25 mouse cellular contexts compared by ENCODE assay signal in the genomic region with DNA sequence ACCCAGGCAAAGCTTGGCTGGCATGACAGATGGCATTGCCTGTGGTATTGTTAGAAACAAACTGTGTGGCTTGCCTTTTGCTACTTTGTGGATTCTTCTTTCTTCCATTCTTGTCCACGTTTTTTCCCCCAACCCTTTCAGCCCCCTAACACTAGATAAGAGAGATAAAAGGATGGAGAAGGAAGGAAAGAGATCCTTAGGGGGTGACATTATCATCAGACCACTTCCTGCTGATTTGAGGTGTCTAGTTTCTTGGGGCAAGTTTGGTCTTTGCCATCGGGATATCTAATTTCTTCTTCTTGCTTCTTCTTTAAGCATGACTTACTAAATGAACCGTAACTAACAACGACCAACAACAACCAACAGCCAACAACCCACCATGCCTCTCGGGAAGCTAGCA. TPM values are rescaled to one million over a fixed set of nuclear protein-coding genes. Genes with fewer than 3 reads are reported as not detected.
DNase-seq lines count a peak whose midpoint lies in the region; ATAC-seq and TF ChIP-seq lines count a peak whose summit lies in the region.
"Had no signal": no experiment of that assay in that cellular context is flagged by ENCODE, and none has a peak within 500 bp of the region (broad histone marks: within the 10 kb centered on the region; RNA-seq: fewer than 3 reads in every experiment).

No protein-coding gene starts in this region.

- H3K27me3 ChIP-seq in forebrain, embryonic 11.5 days (ENCODE audit: control insufficient read depth, insufficient read depth, low read length) = no peaks in the 10 kb centered on the region
- no peaks in the 10 kb centered on the region for H3K27me3 ChIP-seq in forebrain, embryonic 12.5 days
- no peaks in the 10 kb centered on the region for H3K27me3 ChIP-seq in heart, adult 2 months (ENCODE audit: control insufficient read depth, insufficient read depth, low read length)
- no peaks in the 10 kb centered on the region for H3K27me3 ChIP-seq in midbrain, embryonic 15.5 days (replicated peaks)
- no peaks in the 10 kb centered on the region for H3K27me3 ChIP-seq in midbrain, postnatal 0 days (ENCODE audit: insufficient read depth, low read length)
- H3K27me3 ChIP-seq: CH12.LX; embryonic facial prominence, embryonic 13.5 days; embryonic facial prominence, embryonic 15.5 days; forebrain, embryonic 15.5 days had no signal

- H3K9me3 ChIP-seq in forebrain, embryonic 11.5 days (ENCODE audit: control insufficient read depth, low read length) = no peaks in the 10 kb centered on the region
- no peaks in the 10 kb centered on the region for H3K9me3 ChIP-seq in forebrain, embryonic 12.5 days
- no peaks in the 10 kb centered on the region for H3K9me3 ChIP-seq in midbrain, embryonic 15.5 days
- H3K9me3 ChIP-seq in midbrain, postnatal 0 days (ENCODE audit: low read length) = no peaks in the 10 kb centered on the region
- H3K9me3 ChIP-seq: embryonic facial prominence, embryonic 13.5 days; embryonic facial prominence, embryonic 15.5 days; forebrain, embryonic 10.5 days; forebrain, embryonic 15.5 days had no signal

- DNase-seq in forebrain, embryonic 11.5 days (ENCODE audit: low spot score) = peak; percentile 6
- DNase-seq in heart, adult 11 months = peak; percentile 18
- DNase-seq in heart, adult 2 months = no peak
- DNase-seq in midbrain, postnatal 0 days (ENCODE audit: low spot score) = no peak
- DNase-seq: adrenal gland, adult 2 months; adrenal gland, postnatal 10 days; adrenal gland, postnatal 25 days; B cell, adult 2 months; cerebellum, adult 11 months; cerebellum, adult 18-20 months; cerebellum, adult 8-10 months; cerebellum, adult 9-11 months; cerebellum, postnatal 14 days; cerebellum, postnatal 36 days; embryo, embryonic 11 days had no signal

- WGBS in forebrain, embryonic 11.5 days = 64% methylated on average over 5 of the region's 5 CpGs
- WGBS in forebrain, embryonic 12.5 days = 64% methylated on average over 5 of the region's 5 CpGs
- WGBS in heart, adult 2 months = 60% methylated on average over 5 of the region's 5 CpGs
- WGBS in midbrain, embryonic 15.5 days = 68% methylated on average over 5 of the region's 5 CpGs
- 65% methylated on average over 5 of the region's 5 CpGs for WGBS in midbrain, postnatal 0 days

- intact Hi-C loops in heart, adult 2 months (cut with DNase I) = loop anchor here (5.0 kb wide), 1 partner anchor 36 kb away; no protein-coding TSS in a partner anchor

- no peak overlapping the region for H3K4me3 ChIP-seq in forebrain, embryonic 11.5 days (ENCODE audit: low read depth, low read length)
- no peak overlapping the region for H3K4me3 ChIP-seq in forebrain, embryonic 12.5 days (replicated peaks)
- H3K4me3 ChIP-seq in heart, adult 2 months = no peak overlapping the region
- no peak overlapping the region for H3K4me3 ChIP-seq in midbrain, embryonic 15.5 days
- no peak overlapping the region for H3K4me3 ChIP-seq in midbrain, postnatal 0 days (ENCODE audit: low read depth, low read length)
- H3K4me3 ChIP-seq: embryonic facial prominence, embryonic 13.5 days; embryonic facial prominence, embryonic 15.5 days; erythroblast, embryonic 14.5 days; forebrain, embryonic 10.5 days; forebrain, embryonic 15.5 days had no signal

- H3K79me2 ChIP-seq in heart, adult 2 months (replicated peaks; ENCODE audit: control insufficient read depth, insufficient read depth, low read length) = no peaks in the 10 kb centered on the region

- H3K4me1 ChIP-seq in forebrain, embryonic 11.5 days (replicated peaks; ENCODE audit: control insufficient read depth, insufficient read depth, low read length) = peaks cover 8% of the 10 kb centered on the region; the same call in 1 of the 2 replicates
- H3K4me1 ChIP-seq in forebrain, embryonic 12.5 days = peaks cover 55% of the 10 kb centered on the region
- no peaks in the 10 kb centered on the region; the same call in 1 of the 2 replicates for H3K4me1 ChIP-seq in heart, adult 2 months (ENCODE audit: control insufficient read depth, insufficient read depth, low read length)
- peaks cover 37% of the 10 kb centered on the region for H3K4me1 ChIP-seq in midbrain, embryonic 15.5 days
- no peaks in the 10 kb centered on the region for H3K4me1 ChIP-seq in midbrain, postnatal 0 days (ENCODE audit: insufficient read depth, low read length)

- H3K36me3 ChIP-seq in forebrain, embryonic 11.5 days (ENCODE audit: control insufficient read depth, insufficient read depth, low read length) = no peaks in the 10 kb centered on the region; the same call in 1 of the 2 replicates
- no peaks in the 10 kb centered on the region for H3K36me3 ChIP-seq in forebrain, embryonic 12.5 days (replicated peaks)
- no peaks in the 10 kb centered on the region for H3K36me3 ChIP-seq in heart, adult 2 months (ENCODE audit: control insufficient read depth, insufficient read depth, low read length)
- no peaks in the 10 kb centered on the region for H3K36me3 ChIP-seq in midbrain, embryonic 15.5 days (replicated peaks)
- no peaks in the 10 kb centered on the region for H3K36me3 ChIP-seq in midbrain, postnatal 0 days (ENCODE audit: insufficient read depth, low read length)
- H3K36me3 ChIP-seq: embryonic facial prominence, embryonic 13.5 days; embryonic facial prominence, embryonic 15.5 days; forebrain, embryonic 10.5 days; forebrain, embryonic 15.5 days; G1E had no signal

- H3K27ac ChIP-seq in forebrain, embryonic 11.5 days (ENCODE audit: low read depth, low read length) = no peak overlapping the region
- H3K27ac ChIP-seq in forebrain, embryonic 12.5 days = no peak overlapping the region
- H3K27ac ChIP-seq in heart, adult 2 months = no peak overlapping the region
- H3K27ac ChIP-seq in midbrain, embryonic 15.5 days = 0 out of 2 replicates have a peak overlapping the region, but pooled peaks have one; percentile 9
- H3K27ac ChIP-seq in midbrain, postnatal 0 days (ENCODE audit: low read depth, low read length) = no peak overlapping the region
- H3K27ac ChIP-seq: embryonic facial prominence, embryonic 13.5 days; embryonic facial prominence, embryonic 15.5 days; forebrain, embryonic 10.5 days; forebrain, embryonic 15.5 days had no signal

- no peak overlapping the region for H3K4me2 ChIP-seq in forebrain, embryonic 11.5 days (ENCODE audit: low read depth, low read length, severe bottlenecking)
- H3K4me2 ChIP-seq in forebrain, embryonic 12.5 days = no peak overlapping the region
- H3K4me2 ChIP-seq in midbrain, embryonic 15.5 days = no peak overlapping the region
- H3K4me2 ChIP-seq in midbrain, postnatal 0 days (ENCODE audit: low read depth, low read length, poor library complexity, severe bottlenecking) = no peak overlapping the region
- H3K4me2 ChIP-seq: embryonic facial prominence, embryonic 13.5 days; embryonic facial prominence, embryonic 15.5 days; forebrain, embryonic 15.5 days had no signal

- H3K9ac ChIP-seq in forebrain, embryonic 11.5 days (ENCODE audit: low read length) = no peak overlapping the region
- no peak overlapping the region for H3K9ac ChIP-seq in forebrain, embryonic 12.5 days
- no peak overlapping the region for H3K9ac ChIP-seq in heart, adult 2 months (ENCODE audit: low read depth, low read length)
- H3K9ac ChIP-seq in midbrain, embryonic 15.5 days = no peak overlapping the region
- H3K9ac ChIP-seq in midbrain, postnatal 0 days (replicated peaks; ENCODE audit: low read length, poor library complexity, severe bottlenecking) = no peak overlapping the region
- H3K9ac ChIP-seq: embryonic facial prominence, embryonic 13.5 days; embryonic facial prominence, embryonic 15.5 days; forebrain, embryonic 15.5 days had no signal

- TF ChIP-seq CTCF in heart, adult 2 months (IDR thresholded peaks at IDR 0.05) = no peak
- no peak for TF ChIP-seq CTCF in midbrain, postnatal 0 days (IDR thresholded peaks at IDR 0.05)

- TF ChIP-seq EP300 in heart, adult 2 months (IDR thresholded peaks at IDR 0.05; ENCODE audit: insufficient read depth, low read depth, low read length) = no peak

- no peak for ATAC-seq in forebrain, embryonic 11.5 days (replicated peaks; ENCODE audit: low FRiP score)
- ATAC-seq in forebrain, embryonic 12.5 days (ENCODE audit: low FRiP score) = no peak
- ATAC-seq in midbrain, embryonic 15.5 days (replicated peaks) = no peak
- ATAC-seq in midbrain, postnatal 0 days (ENCODE audit: low FRiP score) = no peak
- ATAC-seq: CD4-positive, CD25-positive, alpha-beta regulatory T cell, adult 4 months; forebrain, embryonic 15.5 days had no signal

- no peak for TF ChIP-seq POLR2A in heart, adult 2 months (IDR thresholded peaks at IDR 0.05; ENCODE audit: insufficient read depth, low read depth, low read length)

RNA-seq across cellular contexts. Expression of gene Mpped2, which starts 40.3 kb away (rescaled TPM):
- 102 and 121 TPM in 2 replicates for polyA plus RNA-seq in forebrain, embryonic 11.5 days (2014; fragmentation: Nextera tagmentation; extraction: Ambion mirVana)
- 165 and 177 TPM in 2 replicates for polyA plus RNA-seq in forebrain, embryonic 12.5 days (2016; fragmentation: Nextera tagmentation; extraction: Ambion mirVana)
- 10 to 100 TPM; 20.7 to 23.7 TPM for total RNA-seq in heart, adult 2 months (2021)
- 8.0 and 15.2 TPM in 2 replicates for polyA plus RNA-seq in heart, adult 2 months (2012; rRNA removed)
- polyA plus RNA-seq in midbrain, embryonic 15.5 days (2015; fragmentation: Nextera tagmentation; extraction: Ambion mirVana) = 150 and 159 TPM in 2 replicates
- total RNA-seq in midbrain, postnatal 0 days (2014; rRNA removed) = 42.6 and 43.2 TPM in 2 replicates
- 79.4 and 84.6 TPM in 2 replicates for polyA plus RNA-seq in midbrain, postnatal 0 days (2015; fragmentation: Nextera tagmentation; extraction: Ambion mirVana)
- total RNA-seq: CH12.LX had no signal
- polyA plus RNA-seq: CD4-positive, CD25-positive, alpha-beta regulatory T cell, adult 4 months; erythroblast, embryonic 14.5 days; G1E had no signal

Comparison
In these comparisons a context has a peak if more than half of its experiments do, and no peak if none do; other contexts are left out.
1. DNase-seq: peak in forebrain, embryonic 11.5 days (single experiment) and heart, adult 11 months (single experiment); none in heart, adult 2 months (0 of 2) and midbrain, postnatal 0 days (single experiment).